Mouse (Mus musculus) retina, postnatal 7 days (tissue): ENCODE measurements at regions not wholly inside any gene's neighbourhood (a gene's known extent, or its start where the extent isn't known, plus 50 kb on each side); places are given as distances from the start of the nearest gene placed in this dataset.

Experiments
- DNase-seq: peaks from one replicate; pipeline ENCODE4 v3.0.0-alpha.2; 2012; ENCODE audit warnings: low read depth, low spot score

GRCm38 (mm10) chr12:25299603-25300471 is 202.9 kb upstream of the Id2 start:
- DNase-seq: no peak

- no peak for DNase-seq
Observed at GRCm38 (mm10) chr12:25298766-25299165, 201.8 kb upstream of the Id2 start.

- no peak for DNase-seq
Observed at GRCm38 (mm10) chr12:25297960-25298359, 201.0 kb upstream of the Id2 start.

GRCm38 (mm10) chr12:25296648-25297047 is 199.7 kb upstream of the Id2 start:
- no peak for DNase-seq

GRCm38 (mm10) chr12:25294179-25295025 is 197.5 kb upstream of the Id2 start:
- no peak for DNase-seq

- no peak for DNase-seq
Observed at GRCm38 (mm10) chr12:25293470-25294178, 196.7 kb upstream of the Id2 start.

GRCm38 (mm10) chr12:25289381-25289780 is 192.4 kb upstream of the Id2 start:
- DNase-seq: no peak

- no peak for DNase-seq
Observed at GRCm38 (mm10) chr12:25283808-25284207, 186.9 kb upstream of the Id2 start.

GRCm38 (mm10) chr12:25281438-25281837 is 184.5 kb upstream of the Id2 start:
- no peak for DNase-seq

GRCm38 (mm10) chr12:25273631-25274305 is 176.8 kb upstream of the Id2 start:
- DNase-seq: no peak

GRCm38 (mm10) chr12:25272752-25273125 is 175.8 kb upstream of the Id2 start:
- no peak for DNase-seq

- no peak for DNase-seq
Observed at GRCm38 (mm10) chr12:25272114-25272751, 175.3 kb upstream of the Id2 start.

GRCm38 (mm10) chr12:25269878-25270277 is 172.9 kb upstream of the Id2 start:
- no peak for DNase-seq

GRCm38 (mm10) chr12:25268871-25269850 is 172.2 kb upstream of the Id2 start:
- DNase-seq: no peak

GRCm38 (mm10) chr12:25268323-25268722 is 171.4 kb upstream of the Id2 start:
- DNase-seq: no peak

- DNase-seq: no peak
Observed at GRCm38 (mm10) chr12:25267572-25268115, 170.7 kb upstream of the Id2 start.

- no peak for DNase-seq
Observed at GRCm38 (mm10) chr12:25266701-25267571, 170.0 kb upstream of the Id2 start.
